Mouse (Mus musculus) MEL (cell line): Measurements from ENCODE around the gene Rpl18a. TPM values are rescaled to one million over a fixed set of nuclear protein-coding genes. Genes with fewer than 3 reads are reported as not detected.
A peak's percentile ranks its signal among the peaks of the same experiment; 100 is the strongest.

Experiments used
- DNase-seq: peaks from one replicate; pipeline ENCODE4 v3.0.0; 2011; ENCODE audit warnings: low read depth, low spot score
- H3K27ac ChIP-seq: 2 replicates; pipeline ENCODE4 v1.5.1; 2012; ENCODE audit warnings: low read depth, mild to moderate bottlenecking, control low read depth, low read length, moderate library complexity; ENCODE audit not compliant: control insufficient read depth
- H3K27me3 ChIP-seq, 2 experiments: fragments of 150-350 bp in 1 of 2; sonication (generic) in 1 of 2; 2 replicates each; pipeline ENCODE4 v1.6.1; 2012; ENCODE audit warnings: low read length in 2 of 2, mild to moderate bottlenecking in 2 of 2, improper control_type of control experiment in 1 of 2, moderate library complexity in 1 of 2; ENCODE audit not compliant: insufficient read depth in 2 of 2, control insufficient read depth in 1 of 2
- H3K36me3 ChIP-seq, 2 experiments: 2 replicates each; pipeline ENCODE4 v1.6.1; 2012 to 2014; ENCODE audit warnings: low read length in 2 of 2, improper control_type of control experiment in 1 of 2, inconsistent platforms in 1 of 2, mild to moderate bottlenecking in 1 of 2; ENCODE audit not compliant: insufficient read depth in 2 of 2, control insufficient read depth in 1 of 2
- H3K4me1 ChIP-seq, 2 experiments: fragments of 150-350 bp in 1 of 2; sonication (generic) in 1 of 2; 2 replicates each; pipeline ENCODE4 v1.6.1; 2012; ENCODE audit warnings: low read length in 2 of 2, improper control_type of control experiment in 1 of 2, mild to moderate bottlenecking in 1 of 2; ENCODE audit not compliant: insufficient read depth in 2 of 2, control insufficient read depth in 1 of 2
- H3K4me3 ChIP-seq, 2 experiments: fragments of 150-350 bp in 1 of 2; sonication (generic) in 1 of 2; 2 replicates each; pipeline ENCODE4 v1.5.1; 2012; ENCODE audit warnings: low read depth in 2 of 2, low read length in 2 of 2, mild to moderate bottlenecking in 2 of 2, moderate library complexity in 2 of 2, control low read depth in 1 of 2, improper control_type of control experiment in 1 of 2; ENCODE audit not compliant: control insufficient read depth in 1 of 2, insufficient read depth in 1 of 2
- H3K79me2 ChIP-seq: 2 replicates; pipeline ENCODE4 v1.6.1; 2012; ENCODE audit warnings: mild to moderate bottlenecking, low read length, moderate library complexity; ENCODE audit not compliant: control insufficient read depth, poor library complexity, insufficient read depth
- H3K9ac ChIP-seq: 2 replicates; pipeline ENCODE4 v1.6.1; 2012; ENCODE audit warnings: low read depth, mild to moderate bottlenecking, control low read depth, low read length, moderate library complexity; ENCODE audit not compliant: control insufficient read depth, poor library complexity, severe bottlenecking
- H3K9me3 ChIP-seq: fragments of 150-350 bp; sonication (generic); replicated peaks from 2 replicates; pipeline ENCODE4 v1.6.1; 2012; ENCODE audit warnings: mild to moderate bottlenecking, low read length, improper control_type of control experiment, moderate library complexity; ENCODE audit not compliant: insufficient read depth
- BHLHE40 ChIP-seq: IDR thresholded peaks from 2 replicates; pipeline ENCODE4 v1.6.1; 2012; ENCODE audit warnings: low read depth, mild to moderate bottlenecking, inconsistent platforms, low read length, improper control_type of control experiment, borderline replicate concordance
- CHD1 ChIP-seq: IDR thresholded peaks from 2 replicates; pipeline ENCODE4 v1.6.1; 2012; ENCODE audit warnings: low read depth, mild to moderate bottlenecking, inconsistent platforms, low read length, improper control_type of control experiment
- CTCF ChIP-seq, 3 experiments: IDR thresholded peaks in 2 of 3; conservative IDR thresholded peaks in 1 of 3; 2 replicates each; pipeline ENCODE4 v1.5.1; 2011 to 2012; ENCODE audit warnings: low read length in 3 of 3, low read depth in 2 of 3, mild to moderate bottlenecking in 2 of 3, improper control_type of control experiment in 1 of 3, inconsistent platforms in 1 of 3, mixed read lengths in 1 of 3, moderate library complexity in 1 of 3; ENCODE audit not compliant: control insufficient read depth in 1 of 3, insufficient read depth in 1 of 3, poor library complexity in 1 of 3, severe bottlenecking in 1 of 3
- EP300 ChIP-seq, 2 experiments: IDR thresholded peaks; 2 replicates each; pipeline ENCODE4 v1.6.1; 2011; ENCODE audit warnings: improper control_type of control experiment in 2 of 2, low read length in 2 of 2, low read depth in 1 of 2, mild to moderate bottlenecking in 1 of 2
- GABPA ChIP-seq: IDR thresholded peaks from 2 replicates; pipeline ENCODE4 v1.6.1; 2012; ENCODE audit warnings: low read depth, mild to moderate bottlenecking, inconsistent platforms, low read length, improper control_type of control experiment, moderate library complexity
- GATA1 ChIP-seq: IDR thresholded peaks from 2 replicates; pipeline ENCODE4 v1.6.1; 2011; ENCODE audit warnings: low read depth, low read length, improper control_type of control experiment
- KAT2A ChIP-seq: conservative IDR thresholded peaks from 2 replicates; pipeline ENCODE4 v1.6.1; 2012; ENCODE audit warnings: low read depth, low read length, improper control_type of control experiment, inconsistent platforms
- MAZ ChIP-seq: IDR thresholded peaks from 2 replicates; pipeline ENCODE4 v1.6.1; 2012; ENCODE audit warnings: low read depth, mild to moderate bottlenecking, inconsistent platforms, low read length, improper control_type of control experiment
- MEF2A ChIP-seq: IDR thresholded peaks from 2 replicates; pipeline ENCODE4 v1.6.1; 2014; ENCODE audit warnings: low read depth, mild to moderate bottlenecking, inconsistent platforms, low read length, improper control_type of control experiment; ENCODE audit not compliant: poor library complexity, insufficient replicate concordance, severe bottlenecking; ENCODE audit errors: extremely low read depth
- MYC ChIP-seq: IDR thresholded peaks from 2 replicates; pipeline ENCODE4 v1.6.1; 2011; ENCODE audit warnings: low read depth, mild to moderate bottlenecking, low read length, improper control_type of control experiment, moderate library complexity
- RCOR1 ChIP-seq: IDR thresholded peaks from 2 replicates; pipeline ENCODE4 v1.6.1; 2012; ENCODE audit warnings: low read depth, mild to moderate bottlenecking, inconsistent platforms, low read length, improper control_type of control experiment
- TAL1 ChIP-seq: IDR thresholded peaks from 2 replicates; pipeline ENCODE4 v1.6.1; 2012; ENCODE audit warnings: mild to moderate bottlenecking, inconsistent platforms, low read length, moderate library complexity, mixed read lengths
- TCF12 ChIP-seq: IDR thresholded peaks from 2 replicates; pipeline ENCODE4 v1.6.1; 2014; ENCODE audit warnings: low read depth, mild to moderate bottlenecking, inconsistent platforms, low read length, improper control_type of control experiment, moderate library complexity
- polyA plus RNA-seq, 2 experiments: library from polyadenylated mRNA; stranded (reverse) in 1 of 2; unstranded in 1 of 2; fragments of >175 nt in 1 of 2; fragments of >200 nt in 1 of 2; gene quantifications; 2 replicates each; pipeline versions ENCODE4 v1.2.1 to v1.2.4; 2012; ENCODE audit warnings: low replicate concordance in 2 of 2, low read depth in 1 of 2; ENCODE audit not compliant: insufficient read length in 2 of 2, insufficient read depth in 1 of 2, missing spikeins in 1 of 2
- total RNA-seq: library from RNA; depleted of rRNA; stranded (reverse); fragments of 300-350 nt; gene quantifications from 2 replicates; pipeline ENCODE4 v1.2.3, GENCODE M21; 2012

Gene Rpl18a
- total and polyA plus RNA-seq, 3 experiments = 5,399 to 5,671 TPM; not detected in 1

DNA sequence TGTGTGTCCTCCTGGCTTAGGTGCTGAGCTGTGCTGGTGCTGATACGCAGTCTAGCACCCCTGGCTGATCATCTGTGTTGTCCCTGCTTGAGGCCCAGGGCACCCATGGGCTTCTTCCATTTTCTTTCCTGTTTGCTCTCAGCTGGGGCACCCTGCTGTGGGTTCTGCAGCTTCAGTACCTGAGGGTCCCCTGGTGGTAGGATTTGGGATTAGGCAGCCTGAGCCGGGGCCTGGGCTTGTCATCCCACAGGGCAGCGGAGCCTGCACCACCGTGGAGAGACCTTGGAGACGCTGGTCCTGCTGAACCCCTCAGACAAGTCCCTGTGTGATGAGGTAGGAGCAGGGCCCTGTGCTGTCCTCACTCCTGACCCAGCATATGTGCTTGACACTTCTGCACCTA is 14.4 kb upstream of the Rpl18a start:
- TF ChIP-seq CTCF (IDR thresholded peaks at IDR 0.05 in 2 of 3, conservative IDR thresholded peaks at IDR 0.05 in 1 of 3; ENCODE audit: control insufficient read depth in 1 of 3, insufficient read depth in 1 of 3, low read depth in 2 of 3, low read length in 3 of 3, poor library complexity in 1 of 3, severe bottlenecking in 1 of 3) (peak in 2 of 3 experiments; percentile 21 to 23; a peak in 2 of 6 replicates), GATA1 (no peak), CHD1 (no peak), KAT2A (no peak)
- TF ChIP-seq, all 39 proteins: peak for 1
- H3K27me3 ChIP-seq = no peaks in the 10 kb centered on the region
- H3K9ac ChIP-seq = no peak overlapping the region
- H3K27ac ChIP-seq = no peak overlapping the region
- no peak overlapping the region for H3K4me3 ChIP-seq
- peaks cover 0 to 10% of the 10 kb centered on the region in 2 experiments; a peak in 3 of 4 replicates for H3K36me3 ChIP-seq
- peak; percentile 34 for DNase-seq
- H3K79me2 ChIP-seq = peaks cover 22% of the 10 kb centered on the region
- peaks cover 0 to 14% of the 10 kb centered on the region in 2 experiments; a peak in 2 of 4 replicates for H3K4me1 ChIP-seq
- no peaks in the 10 kb centered on the region for H3K9me3 ChIP-seq

GRCm38 (mm10) chr8:70907518-70907917 is 10.3 kb upstream of the Rpl18a start:
- no peaks in the 10 kb centered on the region for H3K9me3 ChIP-seq
- peaks cover 0 to 16% of the 10 kb centered on the region in 2 experiments; a peak in 3 of 4 replicates for H3K36me3 ChIP-seq
- H3K9ac ChIP-seq = no peak overlapping the region; the same call in 1 of the 2 replicates
- DNase-seq = peak; percentile 30
- no peak for TF ChIP-seq CHD1
- TF ChIP-seq MEF2A = peak; percentile 70; the same call in 1 of the 2 replicates
- TF ChIP-seq TAL1 = peak; percentile 30; the same call in 1 of the 2 replicates
- TF ChIP-seq MYC = peak; percentile 53; the same call in 1 of the 2 replicates
- no peak for TF ChIP-seq MAZ
- TF ChIP-seq EP300 (IDR thresholded peaks at IDR 0.05; ENCODE audit: low read depth in 1 of 2, low read length in 2 of 2) = peak in 1 of 2 experiments; percentile 30; a peak in 1 of 4 replicates
- TF ChIP-seq BHLHE40 = peak; percentile 25; the same call in 1 of the 2 replicates
- TF ChIP-seq TCF12 = peak; percentile 40; the same call in 1 of the 2 replicates
- no peak for TF ChIP-seq RCOR1
- TF ChIP-seq GABPA = no peak
- peak; percentile 45; the same call in 1 of the 2 replicates for TF ChIP-seq GATA1
- H3K4me1 ChIP-seq = peaks cover 0 to 32% of the 10 kb centered on the region in 2 experiments; a peak in 3 of 4 replicates
- no peaks in the 10 kb centered on the region for H3K27me3 ChIP-seq
- no peak overlapping the region for H3K4me3 ChIP-seq
- H3K27ac ChIP-seq = no peak overlapping the region
- peaks cover 29% of the 10 kb centered on the region for H3K79me2 ChIP-seq
